Mouse (Mus musculus): Measurements from ENCODE around the gene Gm20897. TPM values are rescaled to one million over a fixed set of nuclear protein-coding genes. Genes with fewer than 3 reads are reported as not detected.
"Not testable (repeated sequence)": the region's sequence is repeated elsewhere in the genome, so short reads cannot be mapped to it uniquely, and the experiment has no call there.

The Gm20897 gene
- polyA plus RNA-seq (2016; fragmentation: Nextera tagmentation; extraction: Ambion mirVana) = not detected in 2 replicates

GRCm38 (mm10) chrY:38502138-38502537, at the start of gene Gm20897:
Gm20897 (minus strand) TSS chrY:38502238.
- 84% methylated on average over 5 of the region's 6 CpGs for WGBS

More at GRCm38 (mm10) chrY:38502138-38502537, at the start of gene Gm20897:
- DNase-seq (ENCODE audit: low spot score); H3K4me1 ChIP-seq (replicated peaks); H3K27ac ChIP-seq; H3K9me3 ChIP-seq; H3K36me3 ChIP-seq; H3K27me3 ChIP-seq (ENCODE audit: insufficient read depth, poor library complexity, severe bottlenecking); H3K4me3 ChIP-seq: not testable (repeated sequence)

Other genes with a start within 250 kb of the Gm20897 start
- not detected in 2 replicates for gene Gm21732, start 73.5 kb upstream of the Gm20897 start, polyA plus RNA-seq (2016; fragmentation: Nextera tagmentation; extraction: Ambion mirVana)

Measured in hindbrain, embryonic 10.5 days (tissue).